Mouse (Mus musculus): ENCODE results near the gene Eif3i.

Gene Eif3i

DNA sequence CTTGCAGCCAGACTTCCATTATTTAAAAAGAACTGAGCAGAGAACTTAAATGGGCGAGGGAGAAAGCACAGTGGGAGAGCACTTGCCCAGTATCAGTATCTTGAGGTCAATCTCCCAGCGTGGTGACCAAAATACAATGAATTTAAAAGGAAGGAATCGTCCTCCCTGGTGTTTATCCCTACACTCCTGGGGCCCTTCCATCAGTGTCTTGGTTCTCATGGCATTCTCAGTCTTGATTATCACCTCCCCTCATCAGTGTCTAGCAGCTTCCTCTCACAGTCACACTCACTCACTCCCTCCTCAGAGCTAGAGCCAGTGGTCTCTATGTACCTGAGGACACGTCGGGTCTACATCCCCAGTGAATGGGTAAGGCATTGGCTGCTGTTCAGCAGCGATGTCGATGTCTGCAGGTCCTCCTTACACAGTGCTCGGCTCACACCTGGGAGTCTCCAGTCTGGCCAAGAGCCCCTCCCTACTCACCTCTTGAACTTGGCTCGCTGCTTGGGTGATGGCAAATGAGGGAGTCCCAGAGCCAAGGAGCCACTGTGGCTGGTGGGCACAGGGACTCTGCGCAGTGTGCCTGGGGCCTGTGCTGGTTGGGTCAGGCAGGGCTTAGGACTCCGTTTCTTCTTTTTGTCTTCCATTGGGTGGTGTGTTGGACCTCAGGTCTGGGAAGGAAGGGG, 21.8 kb upstream of the Eif3i start:
- H3K9me3 ChIP-seq (ENCODE audit: low read length) = no peaks in the 10 kb centered on the region

DNA sequence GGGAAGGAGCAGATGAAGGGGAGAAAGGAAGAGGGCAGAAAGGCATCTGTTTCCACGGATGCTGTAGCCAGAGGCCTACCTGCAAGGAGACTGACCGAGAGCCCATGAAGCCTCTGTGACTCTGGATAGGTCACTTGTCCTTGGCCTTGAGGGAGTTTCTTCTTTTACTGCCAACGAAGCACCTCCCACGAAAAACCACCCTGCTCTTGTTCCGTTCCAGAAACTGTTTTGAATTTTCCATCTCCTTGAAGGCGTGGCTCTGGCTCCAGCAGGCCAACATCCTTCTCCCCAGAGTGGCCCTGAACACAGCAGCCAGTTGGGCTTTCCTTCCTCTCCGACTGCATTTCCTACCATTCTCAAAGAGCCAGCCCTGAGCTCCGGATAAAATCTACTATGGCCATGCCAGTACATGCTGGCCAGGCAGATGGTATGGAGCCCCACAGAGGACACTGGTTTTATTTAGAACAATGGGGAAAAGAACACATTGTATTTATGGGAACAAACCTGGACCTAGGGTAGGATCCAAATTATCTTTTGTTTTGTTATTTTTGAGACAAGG, 20.9 kb upstream of the Eif3i start:
- Histone ChIP-seq H3K4me1 (replicated peaks; ENCODE audit: low read depth, low read length) (peaks cover 81% of the 10 kb centered on the region), H3K27me3 (ENCODE audit: insufficient read depth, low read length) (no peaks in the 10 kb centered on the region), H3K4me3 (replicated peaks; ENCODE audit: low read length) (no peak overlapping the region), H3K36me3 (ENCODE audit: insufficient read depth, low read length) (peaks cover 27% of the 10 kb centered on the region), H3K9me3 (ENCODE audit: low read length) (no peaks in the 10 kb centered on the region)
- no peak for TF ChIP-seq CTCF (conservative IDR thresholded peaks at IDR 0.05; ENCODE audit: low read length)
- no peak for TF ChIP-seq POU5F1 (IDR thresholded peaks at IDR 0.05; ENCODE audit: borderline replicate concordance, low read length)
- TF ChIP-seq NANOG (IDR thresholded peaks at IDR 0.05; ENCODE audit: borderline replicate concordance, low read length) = no peak

More for the DNA sequence above, 21.8 kb upstream of the Eif3i start:
- Histone ChIP-seq H3K36me3 (ENCODE audit: insufficient read depth, low read length) (peaks cover 27% of the 10 kb centered on the region), H3K4me3 (replicated peaks; ENCODE audit: low read length) (peak overlapping the region; percentile 73), H3K4me1 (replicated peaks; ENCODE audit: low read depth, low read length) (peaks cover 85% of the 10 kb centered on the region), H3K27me3 (ENCODE audit: insufficient read depth, low read length) (no peaks in the 10 kb centered on the region)
- TF ChIP-seq CTCF (conservative IDR thresholded peaks at IDR 0.05; ENCODE audit: low read length) = no peak
- no peak for TF ChIP-seq NANOG (IDR thresholded peaks at IDR 0.05; ENCODE audit: borderline replicate concordance, low read length)
- TF ChIP-seq POU5F1 (IDR thresholded peaks at IDR 0.05; ENCODE audit: borderline replicate concordance, low read length) = no peak

DNA sequence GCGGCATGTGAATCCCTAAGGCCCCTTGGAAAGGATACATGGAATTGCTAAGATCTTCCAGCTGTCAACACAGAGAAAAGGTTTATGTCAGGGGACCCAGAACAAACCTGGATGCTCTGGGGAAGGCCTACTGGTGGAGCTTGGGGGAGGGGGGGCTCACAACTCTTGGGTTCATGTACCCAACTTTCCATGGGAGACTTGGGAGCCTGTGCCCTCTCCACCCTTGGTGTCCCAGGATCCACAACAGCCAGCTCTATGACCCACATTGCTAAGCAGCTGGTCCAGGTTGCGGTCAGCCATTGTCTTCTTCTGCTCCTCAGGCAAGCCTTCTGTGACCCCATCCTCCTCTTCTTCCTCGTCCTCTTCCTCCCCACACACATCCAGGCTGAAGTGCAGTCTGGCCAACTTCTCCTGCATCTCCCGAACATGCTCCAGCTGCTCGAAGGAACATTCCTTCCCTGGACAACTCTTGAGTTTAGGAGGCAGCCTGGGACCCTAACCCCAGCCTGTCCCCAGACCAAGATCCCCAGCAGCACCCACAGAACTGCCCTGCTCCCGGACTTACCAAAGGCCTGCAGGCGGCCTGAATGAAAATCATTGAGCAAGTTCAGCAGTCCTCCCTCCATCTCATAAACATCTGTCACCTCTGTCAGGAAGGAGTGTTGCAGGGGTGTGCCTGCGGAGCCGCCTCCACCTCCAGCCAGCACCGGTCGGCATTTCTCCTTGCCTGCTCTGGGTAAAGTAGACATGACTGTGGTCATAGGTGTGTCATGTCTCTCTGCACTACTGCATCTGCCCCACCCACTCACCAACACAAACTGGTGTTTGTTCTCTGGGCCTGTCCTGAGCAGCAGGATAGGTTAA, 20.2 kb upstream of the Eif3i start:
- Histone ChIP-seq H3K27me3 (ENCODE audit: insufficient read depth, low read length) (no peaks in the 10 kb centered on the region), H3K9me3 (ENCODE audit: low read length) (no peaks in the 10 kb centered on the region), H3K4me1 (replicated peaks; ENCODE audit: low read depth, low read length) (peaks cover 74% of the 10 kb centered on the region), H3K36me3 (ENCODE audit: insufficient read depth, low read length) (peaks cover 27% of the 10 kb centered on the region), H3K4me3 (replicated peaks; ENCODE audit: low read length) (no peak overlapping the region)
- TF ChIP-seq POU5F1 (IDR thresholded peaks at IDR 0.05; ENCODE audit: borderline replicate concordance, low read length) = no peak
- TF ChIP-seq NANOG (IDR thresholded peaks at IDR 0.05; ENCODE audit: borderline replicate concordance, low read length) = no peak
- TF ChIP-seq CTCF (conservative IDR thresholded peaks at IDR 0.05; ENCODE audit: low read length) = no peak

DNA sequence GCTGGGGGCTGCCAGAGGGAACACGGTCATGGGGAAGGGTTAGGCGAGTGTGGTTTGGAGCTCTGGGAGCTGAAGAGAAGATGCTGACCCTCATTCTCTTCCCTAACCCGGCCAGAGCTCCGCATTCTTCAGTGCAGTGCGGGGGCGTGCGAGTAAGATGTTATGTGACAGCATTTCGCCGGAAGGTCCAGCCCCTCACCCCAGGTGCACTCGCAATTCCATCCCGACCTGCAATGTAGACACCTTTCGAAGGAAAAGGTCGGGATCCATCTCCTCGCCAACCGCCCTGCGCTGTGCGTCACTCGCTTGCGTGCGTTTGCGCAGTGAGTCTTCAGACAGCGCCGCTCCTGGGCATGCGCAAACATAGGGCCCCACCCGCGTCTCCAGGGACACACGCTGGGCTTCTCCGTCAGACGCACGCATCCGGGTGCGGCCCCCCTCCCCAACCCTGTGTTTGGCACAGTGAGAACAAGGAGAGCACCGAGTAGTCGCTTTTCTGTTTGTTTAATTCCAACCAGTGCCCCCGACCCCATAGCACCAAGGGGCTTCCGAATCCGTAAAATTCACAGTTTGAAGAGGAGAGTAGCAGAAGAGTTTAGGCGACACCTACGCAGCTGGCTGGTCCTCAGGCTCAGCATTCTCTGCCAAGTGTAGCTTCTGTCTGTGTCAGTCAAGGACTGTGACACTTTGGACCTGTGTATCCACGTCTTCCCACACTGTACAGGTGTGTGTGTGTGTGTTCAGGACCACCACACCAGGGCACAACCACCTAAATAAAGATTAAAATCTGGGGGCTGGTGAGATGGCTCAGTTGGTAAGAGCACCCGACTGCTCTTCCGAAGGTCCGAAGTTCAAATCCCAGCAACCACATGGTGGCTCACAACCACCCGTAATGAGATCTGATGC, 18.6 kb upstream of the Eif3i start, which contains the start of gene Iqcc:
TSS of gene Iqcc (minus strand) at position 314 of the 906 bp plus-strand sequence.
- peak within 1 kb of the TSS; percentile 84 for H3K4me3 ChIP-seq (replicated peaks; ENCODE audit: low read length)

DNA sequence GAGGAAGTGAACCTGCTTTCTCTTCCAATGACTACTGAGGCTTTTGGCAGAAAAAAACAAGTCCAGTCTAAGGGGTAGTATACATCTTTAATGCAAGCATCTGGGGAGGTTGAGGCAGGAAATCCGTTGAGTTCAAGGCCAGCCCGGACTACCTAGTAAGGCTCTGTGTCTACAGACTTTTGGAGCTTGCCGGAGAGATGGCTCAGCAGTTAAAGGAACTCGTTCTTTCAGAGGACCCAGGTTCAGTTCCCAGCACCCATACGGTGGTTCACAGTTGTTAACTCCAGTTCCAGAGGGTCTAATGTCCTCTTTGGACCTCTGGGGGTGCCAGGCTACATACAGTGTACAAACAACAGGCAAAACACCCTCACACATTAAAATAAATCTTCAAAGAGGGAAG, 17.6 kb upstream of the Eif3i start:
- no peaks in the 10 kb centered on the region for H3K27me3 ChIP-seq (ENCODE audit: insufficient read depth, low read length)
- peaks cover 22% of the 10 kb centered on the region for H3K36me3 ChIP-seq (ENCODE audit: insufficient read depth, low read length)
- peaks cover 65% of the 10 kb centered on the region for H3K4me1 ChIP-seq (replicated peaks; ENCODE audit: low read depth, low read length)
- peak overlapping the region; percentile 84 for H3K4me3 ChIP-seq (replicated peaks; ENCODE audit: low read length)
- no peaks in the 10 kb centered on the region for H3K9me3 ChIP-seq (ENCODE audit: low read length)
- no peak for TF ChIP-seq NANOG (IDR thresholded peaks at IDR 0.05; ENCODE audit: borderline replicate concordance, low read length)
- TF ChIP-seq POU5F1 (IDR thresholded peaks at IDR 0.05; ENCODE audit: borderline replicate concordance, low read length) = no peak
- TF ChIP-seq CTCF (conservative IDR thresholded peaks at IDR 0.05; ENCODE audit: low read length) = no peak

More for the DNA sequence above, 18.6 kb upstream of the Eif3i start, which contains the start of gene Iqcc:
- Histone ChIP-seq H3K36me3 (ENCODE audit: insufficient read depth, low read length) (peaks cover 22% of the 10 kb centered on the region), H3K4me1 (replicated peaks; ENCODE audit: low read depth, low read length) (peaks cover 64% of the 10 kb centered on the region), H3K9me3 (ENCODE audit: low read length) (no peaks in the 10 kb centered on the region), H3K27me3 (ENCODE audit: insufficient read depth, low read length) (no peaks in the 10 kb centered on the region)
- TF ChIP-seq NANOG (IDR thresholded peaks at IDR 0.05; ENCODE audit: borderline replicate concordance, low read length) = no peak
- no peak for TF ChIP-seq POU5F1 (IDR thresholded peaks at IDR 0.05; ENCODE audit: borderline replicate concordance, low read length)
- no peak for TF ChIP-seq CTCF (conservative IDR thresholded peaks at IDR 0.05; ENCODE audit: low read length)

DNA sequence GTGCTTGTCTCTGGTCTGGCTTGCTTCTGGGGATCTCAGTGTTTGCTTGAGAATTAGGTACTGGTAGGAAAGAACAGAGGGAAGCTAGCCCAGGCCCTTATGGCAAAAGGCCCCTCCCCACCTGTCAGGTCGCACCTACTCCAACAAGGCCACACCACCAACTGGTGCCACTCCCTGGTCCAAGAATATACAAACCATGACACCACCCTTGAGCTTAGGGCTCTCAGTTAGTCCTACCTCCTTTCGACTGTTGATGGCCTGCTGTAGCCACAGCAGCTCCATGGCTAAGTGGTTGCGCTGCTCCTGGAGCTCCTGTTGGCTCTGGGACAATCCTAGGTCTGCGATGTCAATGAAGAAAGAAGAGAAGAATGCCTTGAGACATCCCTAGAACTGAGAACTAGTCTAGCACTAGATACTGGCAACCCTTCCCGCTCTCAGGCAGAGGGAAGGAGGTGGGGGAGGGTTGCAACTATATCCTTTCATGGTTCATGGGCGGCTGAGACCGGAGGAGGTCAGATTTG, 16.7 kb upstream of the Eif3i start:
- no peaks in the 10 kb centered on the region for H3K27me3 ChIP-seq (ENCODE audit: insufficient read depth, low read length)

DNA sequence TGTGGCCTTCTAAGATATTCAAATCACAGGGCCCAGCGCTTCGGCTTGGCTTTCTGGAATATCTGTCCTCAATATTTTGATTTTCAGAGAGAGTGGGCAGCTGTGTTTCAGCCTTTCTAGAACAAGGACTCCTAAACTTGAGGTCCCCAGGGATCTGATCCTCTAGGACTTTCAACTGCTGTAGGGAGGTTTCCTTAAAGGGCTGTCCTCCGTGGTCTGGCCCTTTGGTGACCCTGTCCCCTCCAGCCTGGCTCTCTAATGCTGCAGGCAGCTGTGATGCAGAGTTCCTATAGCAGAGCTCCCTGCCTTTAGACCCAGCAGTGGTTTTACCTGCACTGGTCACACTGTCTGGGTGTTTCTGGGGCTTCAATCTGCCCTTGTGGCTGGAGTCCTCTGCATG, 16.2 kb upstream of the Eif3i start:
- Histone ChIP-seq H3K36me3 (ENCODE audit: insufficient read depth, low read length) (peaks cover 22% of the 10 kb centered on the region), H3K4me3 (replicated peaks; ENCODE audit: low read length) (no peak overlapping the region), H3K4me1 (replicated peaks; ENCODE audit: low read depth, low read length) (peaks cover 56% of the 10 kb centered on the region), H3K27me3 (ENCODE audit: insufficient read depth, low read length) (no peaks in the 10 kb centered on the region), H3K9me3 (ENCODE audit: low read length) (no peaks in the 10 kb centered on the region)
- no peak for TF ChIP-seq POU5F1 (IDR thresholded peaks at IDR 0.05; ENCODE audit: borderline replicate concordance, low read length)
- TF ChIP-seq NANOG (IDR thresholded peaks at IDR 0.05; ENCODE audit: borderline replicate concordance, low read length) = no peak
- TF ChIP-seq CTCF (conservative IDR thresholded peaks at IDR 0.05; ENCODE audit: low read length) = no peak

More for the DNA sequence above, 16.7 kb upstream of the Eif3i start:
- Histone ChIP-seq H3K9me3 (ENCODE audit: low read length) (no peaks in the 10 kb centered on the region), H3K36me3 (ENCODE audit: insufficient read depth, low read length) (peaks cover 22% of the 10 kb centered on the region), H3K4me3 (replicated peaks; ENCODE audit: low read length) (peak overlapping the region; percentile 84; the same call in 1 of the 2 replicates), H3K4me1 (replicated peaks; ENCODE audit: low read depth, low read length) (peaks cover 59% of the 10 kb centered on the region)
- TF ChIP-seq NANOG (IDR thresholded peaks at IDR 0.05; ENCODE audit: borderline replicate concordance, low read length) (no peak), POU5F1 (IDR thresholded peaks at IDR 0.05; ENCODE audit: borderline replicate concordance, low read length) (no peak), CTCF (conservative IDR thresholded peaks at IDR 0.05; ENCODE audit: low read length) (no peak)
